Mouse (Mus musculus): ENCODE measurements around the gene 2310046K23Rik. TPM values are rescaled to one million over a fixed set of nuclear protein-coding genes. Genes with fewer than 3 reads are reported as not detected.
"Not testable (repeated sequence)": the region's sequence is repeated elsewhere in the genome, so short reads cannot be mapped to it uniquely, and the experiment has no call there.

The 2310046K23Rik gene
- not detected in 2 replicates for total RNA-seq (2021)
- long read RNA-seq, experiment 1 = 0 reads
- long read RNA-seq, experiment 2 = 0 reads

- no peak for DNase-seq
Measured at GRCm38 (mm10) chr3:92534411-92534810, at the start of gene 2310046K23Rik. Gene 2310046K23Rik, minus strand, starts transcription at chr3:92534511.

GRCm38 (mm10) chr3:92583164-92583826 lies 49.0 kb upstream of the 2310046K23Rik start:
- no peak for DNase-seq

- no peak for DNase-seq
Measured at GRCm38 (mm10) chr3:92579508-92579907, 45.2 kb upstream of the 2310046K23Rik start.

GRCm38 (mm10) chr3:92578652-92579413 lies 44.5 kb upstream of the 2310046K23Rik start:
- no peak for DNase-seq

GRCm38 (mm10) chr3:92573449-92574041 lies 39.2 kb upstream of the 2310046K23Rik start, which contains the start of gene Ivl:
Gene Ivl, minus strand, starts transcription at chr3:92573735.
- no peak for DNase-seq

GRCm38 (mm10) chr3:92572514-92573155 lies 38.3 kb upstream of the 2310046K23Rik start:
- no peak for DNase-seq

GRCm38 (mm10) chr3:92568752-92569151 lies 34.4 kb upstream of the 2310046K23Rik start:
- DNase-seq = no peak

- DNase-seq = no peak
Measured at GRCm38 (mm10) chr3:92565418-92565817, 31.1 kb upstream of the 2310046K23Rik start.

- DNase-seq = peak; percentile 6
Measured at GRCm38 (mm10) chr3:92512325-92512724, 22.0 kb downstream of the 2310046K23Rik start.

- DNase-seq = peak; percentile 76
Measured at GRCm38 (mm10) chr3:92510786-92511185, 23.5 kb downstream of the 2310046K23Rik start.

GRCm38 (mm10) chr3:92508185-92508584 lies 26.1 kb downstream of the 2310046K23Rik start:
- no peak for DNase-seq

- DNase-seq = no peak
Measured at GRCm38 (mm10) chr3:92503528-92503927, 30.8 kb downstream of the 2310046K23Rik start.

GRCm38 (mm10) chr3:92500393-92500792 lies 33.9 kb downstream of the 2310046K23Rik start, which contains the start of gene Sprr4:
Gene Sprr4, minus strand, starts transcription at chr3:92500493.
- DNase-seq = no peak

GRCm38 (mm10) chr3:92490262-92490661 lies 44.0 kb downstream of the 2310046K23Rik start:
- not testable (repeated sequence) for DNase-seq

GRCm38 (mm10) chr3:92486307-92486706 lies 48.0 kb downstream of the 2310046K23Rik start:
- no peak for DNase-seq

GRCm38 (mm10) chr3:92485863-92486262 lies 48.4 kb downstream of the 2310046K23Rik start, which contains the start of gene Sprr1a:
Gene Sprr1a, minus strand, starts transcription at chr3:92485895.
- DNase-seq = peak; percentile 22

Other genes with a start within 250 kb of the 2310046K23Rik start
- not detected in 2 replicates for gene Sprr2a3, start 249.1 kb downstream of the 2310046K23Rik start, total RNA-seq (2021)
- not detected in 2 replicates for gene Sprr2b, start 217.9 kb downstream of the 2310046K23Rik start, total RNA-seq (2021)
- not detected in 2 replicates for gene Sprr2d, start 195.4 kb downstream of the 2310046K23Rik start, total RNA-seq (2021)
- gene Sprr2e, start 182.4 kb downstream of the 2310046K23Rik start, total RNA-seq (2021) = not detected in 2 replicates
- gene Sprr2f, start 169.3 kb downstream of the 2310046K23Rik start, total RNA-seq (2021) = not detected in 2 replicates
- gene Sprr2h, start 148.8 kb downstream of the 2310046K23Rik start, total RNA-seq (2021) = not detected in 2 replicates
- gene Sprr2i, start 126.5 kb downstream of the 2310046K23Rik start, total RNA-seq (2021) = not detected in 2 replicates
- gene Sprr2j-ps, start 116.4 kb downstream of the 2310046K23Rik start, total RNA-seq (2021) = not detected in 2 replicates
- 1.6 and 7.1 TPM in 2 replicates for gene Gm9774, start 105.1 kb downstream of the 2310046K23Rik start, total RNA-seq (2021)
- gene Sprr2k, start 101.9 kb downstream of the 2310046K23Rik start, total RNA-seq (2021) = not detected in 2 replicates
- not detected in 2 replicates for gene Sprr1b, start 95.7 kb downstream of the 2310046K23Rik start, total RNA-seq (2021)
- gene Sprr3, start 75.8 kb downstream of the 2310046K23Rik start, total RNA-seq (2021) = not detected in 2 replicates
- gene Sprr1a, start 48.6 kb downstream of the 2310046K23Rik start, total RNA-seq (2021) = not detected in 2 replicates
- not detected in 2 replicates for gene Sprr4, start 34.0 kb downstream of the 2310046K23Rik start, total RNA-seq (2021)
- gene Ivl, start 39.2 kb upstream of the 2310046K23Rik start, total RNA-seq (2021) = not detected in 2 replicates
- not detected in 2 replicates for gene Smcp, start 54.5 kb upstream of the 2310046K23Rik start, total RNA-seq (2021)
- gene 2210017I01Rik, start 73.0 kb upstream of the 2310046K23Rik start, total RNA-seq (2021) = not detected in 2 replicates
- not detected in 2 replicates for gene Lce6a, start 87.1 kb upstream of the 2310046K23Rik start, total RNA-seq (2021)
- gene Lce1a1, start 113.8 kb upstream of the 2310046K23Rik start, total RNA-seq (2021) = not detected in 2 replicates
- gene Lce1b, start 122.4 kb upstream of the 2310046K23Rik start, total RNA-seq (2021) = not detected in 2 replicates
- gene Lce1a2, start 135.8 kb upstream of the 2310046K23Rik start, total RNA-seq (2021) = not detected in 2 replicates
- not detected in 2 replicates for gene Lce1c, start 144.7 kb upstream of the 2310046K23Rik start, total RNA-seq (2021)
- gene Lce1d, start 152.7 kb upstream of the 2310046K23Rik start, total RNA-seq (2021) = not detected in 2 replicates
- not detected in 2 replicates for gene Lce1e, start 174.6 kb upstream of the 2310046K23Rik start, total RNA-seq (2021)
- not detected in 2 replicates for gene Lce1f, start 185.8 kb upstream of the 2310046K23Rik start, total RNA-seq (2021)
- not detected in 2 replicates for gene Gm38119, start 204.6 kb upstream of the 2310046K23Rik start, total RNA-seq (2021)
- gene Lce1g, start 217.8 kb upstream of the 2310046K23Rik start, total RNA-seq (2021) = not detected in 2 replicates
- not detected in 2 replicates for gene Lce1h, start 230.6 kb upstream of the 2310046K23Rik start, total RNA-seq (2021)
- not detected in 2 replicates for gene Lce1i, start 244.4 kb upstream of the 2310046K23Rik start, total RNA-seq (2021)